Mouse (Mus musculus) liver, postnatal 0 days (tissue): ENCODE measurements around the gene Adamtsl2.

Experiments
- CTCF ChIP-seq: sonication (generic); IDR thresholded peaks from 2 replicates; pipeline ENCODE4 v1.5.1; 2016; ENCODE audit warnings: antibody characterized with exemption, low read depth
- EP300 ChIP-seq: IDR thresholded peaks from 2 replicates; pipeline ENCODE4 v1.6.1; 2016; ENCODE audit warnings: antibody characterized with exemption, low read depth, mild to moderate bottlenecking

DNA sequence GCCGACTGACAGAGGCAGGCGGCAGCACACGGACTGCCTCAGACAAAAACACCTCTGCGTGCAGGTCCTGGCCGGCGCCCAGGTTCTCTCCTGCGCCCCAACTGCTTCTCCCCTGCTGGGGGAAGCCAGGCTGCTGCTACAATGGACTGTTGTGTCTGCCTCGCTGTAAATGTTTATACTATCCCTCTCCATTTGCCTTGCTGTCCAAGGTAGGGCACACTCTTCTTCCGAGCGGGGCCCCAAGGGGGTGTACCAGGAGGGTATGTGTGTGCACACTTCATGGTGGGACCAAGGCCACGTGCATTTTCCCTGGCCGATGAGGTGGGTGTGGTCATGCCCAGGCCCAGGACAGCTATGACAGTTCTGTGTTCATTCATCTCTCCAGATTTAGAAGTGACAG, 20.4 kb upstream of the Adamtsl2 start:
- no peak for TF ChIP-seq CTCF
- TF ChIP-seq EP300, result no peak
